Mouse (Mus musculus) heart, adult 18-20 months (tissue): ENCODE measurements around the gene Prc1. TPM values are rescaled to one million over a fixed set of nuclear protein-coding genes. Genes with fewer than 3 reads are reported as not detected.

Experiments
- total RNA-seq, 2 experiments: library from RNA; stranded (reverse); gene quantifications; 2 replicates each; pipeline ENCODE4 v1.2.3; 2021

The Prc1 gene
- total RNA-seq, 2 experiments from 2014 or later = 0.87 to 2.2 TPM

Other genes starting within 250 kb of the Prc1 start
- 1,000 to 10,000 TPM; 2,187 to 2,245 TPM for gene Idh2, start 179.1 kb upstream of the Prc1 start, total RNA-seq
- 10 to 100 TPM; 10.6 to 12.6 TPM for gene Sema4b, start 107.6 kb upstream of the Prc1 start, total RNA-seq
- gene Cib1, start 61.6 kb upstream of the Prc1 start, total RNA-seq = 10 to 100 TPM; 15.2 to 18.6 TPM
- gene Gdpgp1, start 61.6 kb upstream of the Prc1 start, total RNA-seq = 1 to 10 TPM; 1.2 to 1.6 TPM
- under 1 TPM; 0.12 to 0.36 TPM for gene Ttll13, start 48.1 kb upstream of the Prc1 start, total RNA-seq
- gene Ngrn, start 33.2 kb upstream of the Prc1 start, total RNA-seq = 10 to 100 TPM; 26.1 to 30.2 TPM
- gene Vps33b, start 24.8 kb upstream of the Prc1 start, total RNA-seq = 1 to 10 TPM; 7.2 to 9.0 TPM
- 1 to 10 TPM; 4.7 to 6.8 TPM for gene Rccd1, start 30.0 kb downstream of the Prc1 start, total RNA-seq
- gene Unc45a, start 46.6 kb downstream of the Prc1 start, total RNA-seq = 10 to 100 TPM; 15.8 to 16.0 TPM
- gene Hddc3, start 48.7 kb downstream of the Prc1 start, total RNA-seq = 10 to 100 TPM; 32.4 to 35.5 TPM
- 10 to 100 TPM; 54.6 to 55.7 TPM for gene Man2a2, start 76.9 kb downstream of the Prc1 start, total RNA-seq
- 10 to 100 TPM in 1 of 2 experiments, 1 to 10 TPM in 1; 9.9 to 11.4 TPM for gene Fes, start 93.5 kb downstream of the Prc1 start, total RNA-seq
- gene Furin, start 111.0 kb downstream of the Prc1 start, total RNA-seq = 100 to 1,000 TPM; 103 to 114 TPM
- 1 to 10 TPM in 1 of 2 experiments, under 1 TPM in 1; 0.94 to 1.3 TPM for gene Blm, start 240.7 kb downstream of the Prc1 start, total RNA-seq